Mouse (Mus musculus): ENCODE data around the gene Oxtr. TPM values are rescaled to one million over a fixed set of nuclear protein-coding genes. Genes with fewer than 3 reads are reported as not detected.

Oxtr gene
- polyA plus RNA-seq, 1 experiment from 2014 or later, result 0.24 TPM

DNA sequence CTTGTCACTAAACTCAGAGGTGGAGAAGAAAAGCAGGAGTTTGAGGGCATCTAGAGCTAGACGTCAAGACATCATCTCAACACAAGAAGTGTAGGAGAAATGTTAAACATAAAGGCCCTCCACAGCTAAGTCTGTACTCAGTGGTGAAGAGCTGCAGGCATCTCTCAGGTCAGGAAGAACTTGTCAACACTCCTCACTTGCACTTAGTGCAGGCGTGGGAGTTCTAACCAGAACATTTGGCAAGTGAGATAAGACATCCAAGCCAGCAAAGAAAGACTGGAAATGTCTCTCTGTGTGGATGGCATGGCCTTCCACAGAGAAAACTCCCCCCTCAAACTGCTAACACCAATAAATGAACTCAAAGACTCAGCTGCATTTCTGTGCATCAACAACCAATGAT lies 17.9 kb upstream of the Oxtr start:
- no peaks in the 10 kb centered on the region for H3K27me3 ChIP-seq (replicated peaks; ENCODE audit: control insufficient read depth, insufficient read depth, low read length)
- WGBS, result 48% methylated on average over 2 of the region's 2 CpGs
- H3K4me1 ChIP-seq (replicated peaks; ENCODE audit: control insufficient read depth, insufficient read depth, low read length), result no peaks in the 10 kb centered on the region
- H3K36me3 ChIP-seq (ENCODE audit: control insufficient read depth, insufficient read depth, low read length), result no peaks in the 10 kb centered on the region
- no peak overlapping the region for H3K4me2 ChIP-seq (ENCODE audit: low read length)
- H3K9ac ChIP-seq (ENCODE audit: low read length), result no peak overlapping the region
- DNase-seq (ENCODE audit: low spot score), result no peak
- H3K4me3 ChIP-seq (ENCODE audit: low read depth, low read length), result no peak overlapping the region
- ATAC-seq (replicated peaks; ENCODE audit: low FRiP score, low TSS enrichment, low read depth), result no peak
- H3K27ac ChIP-seq (ENCODE audit: low read depth), result no peak overlapping the region
- no peaks in the 10 kb centered on the region for H3K9me3 ChIP-seq (ENCODE audit: control insufficient read depth, low read length)

DNA sequence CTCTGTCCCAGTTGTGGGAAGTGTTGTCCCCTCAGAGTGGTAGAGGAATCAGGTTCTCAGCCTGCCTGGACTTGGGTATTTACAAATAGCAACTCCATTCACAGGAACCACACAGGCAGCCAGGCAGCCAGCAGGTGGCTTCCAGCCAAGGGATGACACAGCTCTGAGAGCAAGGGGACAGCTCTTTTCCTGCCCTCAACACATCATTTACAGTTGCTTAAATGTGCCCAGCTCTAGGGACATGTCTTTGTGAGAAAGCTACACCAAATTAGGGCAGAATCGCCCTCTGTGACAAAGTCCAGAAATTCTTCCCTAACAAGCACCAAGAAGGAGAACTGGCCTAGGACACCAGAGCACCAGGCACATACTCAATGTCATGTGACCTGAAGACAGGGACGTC lies 11.4 kb upstream of the Oxtr start:
- WGBS, result 65% methylated on average over 2 of the region's 2 CpGs

GRCm38 (mm10) chr6:112499456-112499855 lies 9.7 kb upstream of the Oxtr start:
- Histone ChIP-seq H3K9me3 (ENCODE audit: control insufficient read depth, low read length) (no peaks in the 10 kb centered on the region), H3K4me2 (ENCODE audit: low read length) (no peak overlapping the region), H3K4me3 (ENCODE audit: low read depth, low read length) (no peak overlapping the region), H3K27me3 (replicated peaks; ENCODE audit: control insufficient read depth, insufficient read depth, low read length) (no peaks in the 10 kb centered on the region), H3K4me1 (replicated peaks; ENCODE audit: control insufficient read depth, insufficient read depth, low read length) (no peaks in the 10 kb centered on the region; the same call in 1 of the 2 replicates), H3K36me3 (ENCODE audit: control insufficient read depth, insufficient read depth, low read length) (no peaks in the 10 kb centered on the region), H3K27ac (ENCODE audit: low read depth) (no peak overlapping the region), H3K9ac (ENCODE audit: low read length) (no peak overlapping the region)
- WGBS, result 70% methylated on average over 2 of the region's 2 CpGs
- no peak for DNase-seq (ENCODE audit: low spot score)
- ATAC-seq (replicated peaks; ENCODE audit: low FRiP score, low TSS enrichment, low read depth), result no peak

More for the DNA sequence above, 11.4 kb upstream of the Oxtr start:
- H3K27me3 ChIP-seq (replicated peaks; ENCODE audit: control insufficient read depth, insufficient read depth, low read length), result no peaks in the 10 kb centered on the region
- no peaks in the 10 kb centered on the region for H3K9me3 ChIP-seq (ENCODE audit: control insufficient read depth, low read length)
- no peak overlapping the region for H3K4me2 ChIP-seq (ENCODE audit: low read length)
- H3K4me3 ChIP-seq (ENCODE audit: low read depth, low read length), result no peak overlapping the region
- ATAC-seq (replicated peaks; ENCODE audit: low FRiP score, low TSS enrichment, low read depth) (no peak), DNase-seq (ENCODE audit: low spot score) (no peak)
- no peak overlapping the region for H3K27ac ChIP-seq (ENCODE audit: low read depth)
- no peaks in the 10 kb centered on the region for H3K4me1 ChIP-seq (replicated peaks; ENCODE audit: control insufficient read depth, insufficient read depth, low read length)
- H3K36me3 ChIP-seq (ENCODE audit: control insufficient read depth, insufficient read depth, low read length), result no peaks in the 10 kb centered on the region
- H3K9ac ChIP-seq (ENCODE audit: low read length), result no peak overlapping the region

- H3K9me3 ChIP-seq (ENCODE audit: control insufficient read depth, low read length), result no peaks in the 10 kb centered on the region
- 88% methylated on average over 3 of the region's 3 CpGs for WGBS
- H3K27me3 ChIP-seq (replicated peaks; ENCODE audit: control insufficient read depth, insufficient read depth, low read length), result no peaks in the 10 kb centered on the region
- DNase-seq (ENCODE audit: low spot score) (no peak), ATAC-seq (replicated peaks; ENCODE audit: low FRiP score, low TSS enrichment, low read depth) (no peak)
- no peak overlapping the region for H3K27ac ChIP-seq (ENCODE audit: low read depth)
- no peaks in the 10 kb centered on the region; the same call in 1 of the 2 replicates for H3K4me1 ChIP-seq (replicated peaks; ENCODE audit: control insufficient read depth, insufficient read depth, low read length)
- H3K36me3 ChIP-seq (ENCODE audit: control insufficient read depth, insufficient read depth, low read length), result no peaks in the 10 kb centered on the region
- H3K9ac ChIP-seq (ENCODE audit: low read length), result no peak overlapping the region
- H3K4me3 ChIP-seq (ENCODE audit: low read depth, low read length), result no peak overlapping the region
- no peak overlapping the region for H3K4me2 ChIP-seq (ENCODE audit: low read length)
Measured at GRCm38 (mm10) chr6:112498716-112499115, 9.0 kb upstream of the Oxtr start.

DNA sequence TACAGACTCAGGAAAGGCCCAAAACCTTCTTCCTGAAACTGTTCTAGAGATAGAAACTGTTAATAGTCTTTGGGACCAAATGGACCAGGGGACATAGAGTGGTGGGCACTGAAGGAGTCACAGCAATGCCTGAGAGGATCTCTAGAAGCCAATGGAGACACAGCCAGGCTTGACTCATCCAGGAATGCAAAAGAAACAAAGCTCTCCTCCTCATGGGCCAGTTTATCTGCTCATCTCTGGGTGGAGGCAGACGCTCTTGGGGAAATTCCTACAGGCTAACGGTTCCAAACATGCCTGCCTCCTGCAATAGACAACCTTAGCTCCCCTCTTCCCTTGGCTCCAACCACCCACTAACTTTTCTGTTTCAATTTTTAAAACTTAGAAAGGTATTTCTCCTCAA lies 7.7 kb upstream of the Oxtr start:
- H3K9me3 ChIP-seq (ENCODE audit: control insufficient read depth, low read length), result no peaks in the 10 kb centered on the region
- H3K27me3 ChIP-seq (replicated peaks; ENCODE audit: control insufficient read depth, insufficient read depth, low read length), result no peaks in the 10 kb centered on the region
- no peak overlapping the region for H3K4me3 ChIP-seq (ENCODE audit: low read depth, low read length)
- no peak for ATAC-seq (replicated peaks; ENCODE audit: low FRiP score, low TSS enrichment, low read depth)
- no peaks in the 10 kb centered on the region for H3K36me3 ChIP-seq (ENCODE audit: control insufficient read depth, insufficient read depth, low read length)
- no peaks in the 10 kb centered on the region; the same call in 1 of the 2 replicates for H3K4me1 ChIP-seq (replicated peaks; ENCODE audit: control insufficient read depth, insufficient read depth, low read length)
- no peak overlapping the region for H3K4me2 ChIP-seq (ENCODE audit: low read length)
- no peak overlapping the region for H3K9ac ChIP-seq (ENCODE audit: low read length)
- no peak for DNase-seq (ENCODE audit: low spot score)
- 44% methylated on average over 2 of the region's 2 CpGs for WGBS
- no peak overlapping the region for H3K27ac ChIP-seq (ENCODE audit: low read depth)

- no peak overlapping the region for H3K4me3 ChIP-seq (ENCODE audit: low read depth, low read length)
- WGBS, result 84% methylated on average over 8 of the region's 8 CpGs
- no peak overlapping the region for H3K27ac ChIP-seq (ENCODE audit: low read depth)
- H3K4me2 ChIP-seq (ENCODE audit: low read length), result no peak overlapping the region
- H3K36me3 ChIP-seq (ENCODE audit: control insufficient read depth, insufficient read depth, low read length), result no peaks in the 10 kb centered on the region
- no peak overlapping the region for H3K9ac ChIP-seq (ENCODE audit: low read length)
- DNase-seq (ENCODE audit: low spot score), result no peak
- H3K27me3 ChIP-seq (replicated peaks; ENCODE audit: control insufficient read depth, insufficient read depth, low read length), result no peaks in the 10 kb centered on the region
- ATAC-seq (replicated peaks; ENCODE audit: low FRiP score, low TSS enrichment, low read depth), result no peak
- no peaks in the 10 kb centered on the region for H3K9me3 ChIP-seq (ENCODE audit: control insufficient read depth, low read length)
- no peaks in the 10 kb centered on the region; the same call in 1 of the 2 replicates for H3K4me1 ChIP-seq (replicated peaks; ENCODE audit: control insufficient read depth, insufficient read depth, low read length)
Measured at GRCm38 (mm10) chr6:112496291-112497060, 6.7 kb upstream of the Oxtr start.

DNA sequence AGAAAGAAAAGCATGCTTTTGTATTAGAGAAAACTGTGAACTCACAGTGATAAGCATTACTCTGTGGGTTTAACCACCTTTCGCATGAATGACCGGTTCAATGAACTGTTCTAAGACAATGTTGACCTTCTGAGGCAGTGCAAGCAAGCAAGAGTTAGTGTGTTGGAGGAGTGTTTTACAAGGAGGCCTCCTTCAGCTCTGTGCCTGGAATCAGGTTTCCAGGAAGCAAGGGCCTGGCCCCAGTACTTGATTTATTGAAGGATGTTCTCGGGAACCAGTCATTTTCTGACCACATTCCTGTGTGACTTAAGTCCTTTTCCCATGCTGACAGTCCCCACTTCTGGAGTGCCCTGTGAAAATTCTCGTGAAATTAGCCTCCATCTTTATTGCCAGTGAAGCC lies 5.5 kb upstream of the Oxtr start:
- no peak overlapping the region for H3K4me3 ChIP-seq (ENCODE audit: low read depth, low read length)
- no peak for ATAC-seq (replicated peaks; ENCODE audit: low FRiP score, low TSS enrichment, low read depth)
- H3K4me2 ChIP-seq (ENCODE audit: low read length), result no peak overlapping the region
- no peak overlapping the region for H3K27ac ChIP-seq (ENCODE audit: low read depth)
- WGBS, result 23% methylated on average over 4 of the region's 4 CpGs
- no peaks in the 10 kb centered on the region for H3K9me3 ChIP-seq (ENCODE audit: control insufficient read depth, low read length)
- peaks cover 5% of the 10 kb centered on the region for H3K27me3 ChIP-seq (replicated peaks; ENCODE audit: control insufficient read depth, insufficient read depth, low read length)
- no peak for DNase-seq (ENCODE audit: low spot score)
- H3K4me1 ChIP-seq (replicated peaks; ENCODE audit: control insufficient read depth, insufficient read depth, low read length), result no peaks in the 10 kb centered on the region; the same call in 1 of the 2 replicates
- no peak overlapping the region for H3K9ac ChIP-seq (ENCODE audit: low read length)
- no peaks in the 10 kb centered on the region for H3K36me3 ChIP-seq (ENCODE audit: control insufficient read depth, insufficient read depth, low read length)

- DNase-seq (ENCODE audit: low spot score) (no peak), ATAC-seq (replicated peaks; ENCODE audit: low FRiP score, low TSS enrichment, low read depth) (no peak)
- H3K4me3 ChIP-seq (ENCODE audit: low read depth, low read length), result no peak overlapping the region
- H3K9me3 ChIP-seq (ENCODE audit: control insufficient read depth, low read length), result no peaks in the 10 kb centered on the region
- H3K4me1 ChIP-seq (replicated peaks; ENCODE audit: control insufficient read depth, insufficient read depth, low read length), result peaks cover 2% of the 10 kb centered on the region
- H3K27ac ChIP-seq (ENCODE audit: low read depth), result no peak overlapping the region
- no peaks in the 10 kb centered on the region for H3K36me3 ChIP-seq (ENCODE audit: control insufficient read depth, insufficient read depth, low read length)
- peaks cover 10% of the 10 kb centered on the region for H3K27me3 ChIP-seq (replicated peaks; ENCODE audit: control insufficient read depth, insufficient read depth, low read length)
- 67% methylated on average over 10 of the region's 10 CpGs for WGBS
- no peak overlapping the region for H3K9ac ChIP-seq (ENCODE audit: low read length)
- H3K4me2 ChIP-seq (ENCODE audit: low read length), result no peak overlapping the region
Measured at GRCm38 (mm10) chr6:112494620-112495081, 4.9 kb upstream of the Oxtr start.

DNA sequence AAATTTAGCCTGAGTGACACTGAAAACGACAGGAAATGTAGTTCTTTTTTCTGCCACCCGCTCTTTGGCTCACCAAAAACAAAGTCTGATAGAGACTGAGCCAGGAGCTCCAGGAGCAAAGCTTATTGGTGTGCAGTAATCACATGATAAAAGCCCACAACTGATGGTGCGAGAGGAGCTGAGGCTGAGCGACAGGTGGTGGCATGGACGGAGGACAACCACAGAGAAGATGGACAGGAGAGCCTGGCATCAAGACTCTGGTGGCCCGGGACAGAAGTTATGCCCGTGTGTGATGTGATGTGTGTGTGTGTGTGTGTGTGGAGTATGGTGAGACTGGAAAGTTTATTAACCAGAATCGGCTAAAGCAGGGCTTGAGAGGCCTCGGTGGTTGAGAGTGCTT lies 3.6 kb upstream of the Oxtr start:
- H3K9ac ChIP-seq (ENCODE audit: low read length), result no peak overlapping the region
- H3K4me2 ChIP-seq (ENCODE audit: low read length), result no peak overlapping the region
- no peaks in the 10 kb centered on the region for H3K36me3 ChIP-seq (ENCODE audit: control insufficient read depth, insufficient read depth, low read length)
- H3K27me3 ChIP-seq (replicated peaks; ENCODE audit: control insufficient read depth, insufficient read depth, low read length), result peaks cover 23% of the 10 kb centered on the region
- H3K27ac ChIP-seq (ENCODE audit: low read depth), result no peak overlapping the region
- no peak for ATAC-seq (replicated peaks; ENCODE audit: low FRiP score, low TSS enrichment, low read depth)
- no peak overlapping the region for H3K4me3 ChIP-seq (ENCODE audit: low read depth, low read length)
- WGBS, result 86% methylated on average over 9 of the region's 9 CpGs
- H3K4me1 ChIP-seq (replicated peaks; ENCODE audit: control insufficient read depth, insufficient read depth, low read length), result peaks cover 9% of the 10 kb centered on the region
- H3K9me3 ChIP-seq (ENCODE audit: control insufficient read depth, low read length), result no peaks in the 10 kb centered on the region
- no peak for DNase-seq (ENCODE audit: low spot score)
